Mouse (Mus musculus): ENCODE measurements around the gene Tbxas1. TPM values are rescaled to one million over a fixed set of nuclear protein-coding genes. Genes with fewer than 3 reads are reported as not detected.

Gene Tbxas1
- polyA plus RNA-seq, 1 experiment, result 1.2 TPM

DNA sequence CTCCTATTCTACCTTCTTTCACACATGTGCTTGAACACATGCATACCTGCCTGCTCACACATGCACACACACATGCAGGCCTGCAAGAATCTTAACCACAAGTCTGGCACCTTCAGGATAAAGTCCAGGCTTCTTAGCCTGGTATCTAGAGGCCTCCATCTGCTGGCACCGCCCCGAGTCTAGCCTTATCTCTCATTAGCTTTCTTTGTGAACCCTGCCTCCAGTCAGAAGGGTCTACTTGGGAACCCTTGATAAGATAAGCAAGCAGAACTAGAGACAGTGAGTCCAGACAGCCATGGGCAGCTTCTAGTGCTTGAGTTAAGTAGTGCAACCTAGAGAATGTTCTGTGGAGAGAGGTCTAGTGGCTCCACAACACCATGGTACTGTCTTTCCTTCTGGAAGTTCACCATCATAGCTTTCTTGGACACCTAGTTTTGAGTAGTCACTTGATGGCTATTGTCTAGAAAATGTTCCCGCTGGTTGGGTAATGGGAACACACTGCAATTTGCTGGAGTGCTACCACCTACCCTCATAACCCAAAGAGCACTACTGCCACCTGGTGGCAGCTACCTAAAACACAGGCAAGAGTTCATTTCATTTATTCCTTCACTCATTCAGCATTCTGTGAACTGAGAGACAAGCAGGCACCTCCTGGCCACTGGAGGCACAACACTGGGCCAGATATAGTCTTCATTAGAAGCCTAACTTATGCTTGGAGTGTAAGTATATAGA lies 35.8 kb downstream of the Tbxas1 start:
- Histone ChIP-seq H3K27me3 (ENCODE audit: control insufficient read depth, insufficient read depth, low read length) (no peaks in the 10 kb centered on the region), H3K27ac (ENCODE audit: insufficient read depth, low read length) (no peak overlapping the region), H3K4me3 (replicated peaks; ENCODE audit: insufficient read depth, low read depth, low read length) (no peak overlapping the region), H3K4me1 (ENCODE audit: control insufficient read depth, insufficient read depth, low read length) (no peaks in the 10 kb centered on the region)
- DNase-seq, result peak; percentile 65 to 71
- TF ChIP-seq POLR2A (IDR thresholded peaks at IDR 0.05; ENCODE audit: borderline replicate concordance, insufficient read depth, low read length) (no peak), CTCF (IDR thresholded peaks at IDR 0.05; ENCODE audit: borderline replicate concordance, insufficient read depth, low read depth, low read length) (peak; percentile 90)
- WGBS, result 74% methylated on average over 3 of the region's 3 CpGs

DNA sequence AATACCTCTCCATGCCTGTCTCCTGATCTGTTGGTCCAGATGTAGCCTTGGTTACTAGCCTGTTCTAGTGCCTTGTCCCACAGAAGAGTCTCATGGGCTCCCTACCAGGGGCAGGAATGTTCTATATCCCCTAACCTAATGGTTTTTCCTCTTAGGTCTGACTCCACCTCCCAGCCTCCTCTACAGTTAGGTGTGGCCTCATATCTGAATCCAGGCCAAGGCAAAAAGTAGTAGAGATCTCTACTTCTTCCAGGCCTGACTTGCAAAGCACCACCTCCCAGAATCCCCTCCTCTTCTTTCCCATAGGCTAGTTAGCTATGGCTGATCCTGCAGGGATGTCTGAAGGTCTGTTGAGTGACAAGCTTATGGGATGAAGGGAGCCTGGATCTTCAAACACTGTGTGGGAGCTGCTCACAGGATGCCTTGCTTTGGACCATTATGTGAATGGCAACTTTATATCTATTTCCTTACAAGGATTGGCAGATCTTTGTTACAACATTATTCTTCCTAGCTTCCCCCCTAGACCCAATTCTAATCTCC lies 37.0 kb downstream of the Tbxas1 start:
- TF ChIP-seq POLR2A (IDR thresholded peaks at IDR 0.05; ENCODE audit: borderline replicate concordance, insufficient read depth, low read length) (no peak), CTCF (IDR thresholded peaks at IDR 0.05; ENCODE audit: borderline replicate concordance, insufficient read depth, low read depth, low read length) (no peak)
- Histone ChIP-seq H3K27me3 (ENCODE audit: control insufficient read depth, insufficient read depth, low read length) (no peaks in the 10 kb centered on the region), H3K4me1 (ENCODE audit: control insufficient read depth, insufficient read depth, low read length) (no peaks in the 10 kb centered on the region), H3K27ac (ENCODE audit: insufficient read depth, low read length) (no peak overlapping the region), H3K4me3 (replicated peaks; ENCODE audit: insufficient read depth, low read depth, low read length) (no peak overlapping the region)
- DNase-seq, result no peak

GRCm38 (mm10) chr6:38912845-38913244 lies 37.6 kb downstream of the Tbxas1 start:
- no peak for DNase-seq
- no peak for TF ChIP-seq CTCF (IDR thresholded peaks at IDR 0.05; ENCODE audit: borderline replicate concordance, insufficient read depth, low read depth, low read length)
- no peak for TF ChIP-seq POLR2A (IDR thresholded peaks at IDR 0.05; ENCODE audit: borderline replicate concordance, insufficient read depth, low read length)
- Histone ChIP-seq H3K27me3 (ENCODE audit: control insufficient read depth, insufficient read depth, low read length) (no peaks in the 10 kb centered on the region), H3K4me3 (replicated peaks; ENCODE audit: insufficient read depth, low read depth, low read length) (no peak overlapping the region), H3K27ac (ENCODE audit: insufficient read depth, low read length) (no peak overlapping the region), H3K4me1 (ENCODE audit: control insufficient read depth, insufficient read depth, low read length) (no peaks in the 10 kb centered on the region)
- WGBS, result 36% methylated on average over 9 of the region's 9 CpGs

DNA sequence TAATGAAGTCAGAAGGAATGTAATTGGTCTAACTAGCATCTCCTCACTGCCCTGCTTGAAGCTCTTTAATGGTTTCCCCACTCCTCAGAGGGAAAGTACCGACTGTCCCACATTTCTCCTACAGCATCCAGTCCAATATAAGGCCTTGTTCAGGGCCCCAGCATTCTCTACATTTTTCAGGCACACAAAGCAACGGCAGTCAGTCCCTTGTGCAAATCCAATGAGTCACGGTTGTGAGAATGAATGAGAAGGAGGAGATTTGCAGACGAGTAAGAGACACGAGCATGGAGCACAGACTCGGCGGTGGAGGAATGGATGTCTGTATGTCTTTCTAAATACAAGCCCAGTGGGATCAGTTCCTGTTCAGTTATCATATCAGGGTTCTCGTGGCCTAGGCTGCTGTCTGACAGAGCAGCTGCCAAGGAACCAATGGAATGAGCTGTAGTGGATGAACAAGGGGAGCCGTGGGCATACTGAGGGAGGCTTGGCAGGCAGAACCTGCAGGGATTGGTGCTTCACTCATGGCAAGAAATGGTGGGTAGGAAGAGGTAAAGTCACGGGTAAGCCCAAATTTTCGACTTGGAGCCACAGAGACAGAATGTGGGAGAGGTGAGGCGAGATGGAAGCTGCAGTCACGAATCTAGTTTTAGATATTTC lies 38.3 kb downstream of the Tbxas1 start:
- Histone ChIP-seq H3K4me3 (replicated peaks; ENCODE audit: insufficient read depth, low read depth, low read length) (no peak overlapping the region), H3K27me3 (ENCODE audit: control insufficient read depth, insufficient read depth, low read length) (no peaks in the 10 kb centered on the region), H3K27ac (ENCODE audit: insufficient read depth, low read length) (no peak overlapping the region), H3K4me1 (ENCODE audit: control insufficient read depth, insufficient read depth, low read length) (no peaks in the 10 kb centered on the region)
- DNase-seq, result no peak
- TF ChIP-seq POLR2A (IDR thresholded peaks at IDR 0.05; ENCODE audit: borderline replicate concordance, insufficient read depth, low read length) (no peak), CTCF (IDR thresholded peaks at IDR 0.05; ENCODE audit: borderline replicate concordance, insufficient read depth, low read depth, low read length) (no peak)
- 82% methylated on average over 13 of the region's 13 CpGs for WGBS

GRCm38 (mm10) chr6:38914181-38914580 lies 39.0 kb downstream of the Tbxas1 start:
- Histone ChIP-seq H3K4me1 (ENCODE audit: control insufficient read depth, insufficient read depth, low read length) (no peaks in the 10 kb centered on the region), H3K27me3 (ENCODE audit: control insufficient read depth, insufficient read depth, low read length) (no peaks in the 10 kb centered on the region), H3K27ac (ENCODE audit: insufficient read depth, low read length) (no peak overlapping the region), H3K4me3 (replicated peaks; ENCODE audit: insufficient read depth, low read depth, low read length) (no peak overlapping the region)
- no peak for DNase-seq
- no peak for TF ChIP-seq POLR2A (IDR thresholded peaks at IDR 0.05; ENCODE audit: borderline replicate concordance, insufficient read depth, low read length)
- TF ChIP-seq CTCF (IDR thresholded peaks at IDR 0.05; ENCODE audit: borderline replicate concordance, insufficient read depth, low read depth, low read length), result no peak
- 92% methylated on average over 10 of the region's 10 CpGs for WGBS

- Histone ChIP-seq H3K4me1 (ENCODE audit: control insufficient read depth, insufficient read depth, low read length) (no peaks in the 10 kb centered on the region), H3K27ac (ENCODE audit: insufficient read depth, low read length) (no peak overlapping the region), H3K4me3 (replicated peaks; ENCODE audit: insufficient read depth, low read depth, low read length) (no peak overlapping the region), H3K27me3 (ENCODE audit: control insufficient read depth, insufficient read depth, low read length) (no peaks in the 10 kb centered on the region)
- no peak for TF ChIP-seq CTCF (IDR thresholded peaks at IDR 0.05; ENCODE audit: borderline replicate concordance, insufficient read depth, low read depth, low read length)
- no peak for TF ChIP-seq POLR2A (IDR thresholded peaks at IDR 0.05; ENCODE audit: borderline replicate concordance, insufficient read depth, low read length)
- no peak for DNase-seq
- 73% methylated on average over 5 of the region's 5 CpGs for WGBS
These were observed 40.6 kb downstream of the Tbxas1 start for GRCm38 (mm10) chr6:38915776-38916175.

- H3K27ac ChIP-seq (ENCODE audit: insufficient read depth, low read length), result no peak overlapping the region
- no peaks in the 10 kb centered on the region for H3K27me3 ChIP-seq (ENCODE audit: control insufficient read depth, insufficient read depth, low read length)
- H3K4me3 ChIP-seq (replicated peaks; ENCODE audit: insufficient read depth, low read depth, low read length), result no peak overlapping the region
- no peak for TF ChIP-seq CTCF (IDR thresholded peaks at IDR 0.05; ENCODE audit: borderline replicate concordance, insufficient read depth, low read depth, low read length)
- no peak for TF ChIP-seq POLR2A (IDR thresholded peaks at IDR 0.05; ENCODE audit: borderline replicate concordance, insufficient read depth, low read length)
- DNase-seq, result no peak
- 96% methylated on average over 4 of the region's 4 CpGs for WGBS
- H3K4me1 ChIP-seq (ENCODE audit: control insufficient read depth, insufficient read depth, low read length), result no peaks in the 10 kb centered on the region
These were observed 41.4 kb downstream of the Tbxas1 start for GRCm38 (mm10) chr6:38916571-38916970.

GRCm38 (mm10) chr6:38917415-38917814 lies 42.2 kb downstream of the Tbxas1 start:
- WGBS, result 87% methylated on average over 3 of the region's 3 CpGs
- no peak for TF ChIP-seq CTCF (IDR thresholded peaks at IDR 0.05; ENCODE audit: borderline replicate concordance, insufficient read depth, low read depth, low read length)
- TF ChIP-seq POLR2A (IDR thresholded peaks at IDR 0.05; ENCODE audit: borderline replicate concordance, insufficient read depth, low read length), result no peak
- Histone ChIP-seq H3K4me1 (ENCODE audit: control insufficient read depth, insufficient read depth, low read length) (no peaks in the 10 kb centered on the region), H3K27ac (ENCODE audit: insufficient read depth, low read length) (no peak overlapping the region), H3K4me3 (replicated peaks; ENCODE audit: insufficient read depth, low read depth, low read length) (no peak overlapping the region), H3K27me3 (ENCODE audit: control insufficient read depth, insufficient read depth, low read length) (no peaks in the 10 kb centered on the region)
- DNase-seq, result no peak

Data from cerebellum, adult 2 months (tissue).